Mouse (Mus musculus) cortical plate, adult 2 months (tissue): ENCODE measurements around the gene Sntn.

Experiments used
- CTCF ChIP-seq: fragments of 200-500 bp; IDR thresholded peaks from 2 replicates; pipeline ENCODE4 v1.5.1; 2011; ENCODE audit warnings: mild to moderate bottlenecking, control low read depth, low read length; ENCODE audit not compliant: insufficient read depth; ENCODE audit errors: extremely low read depth
- POLR2A ChIP-seq: fragments of 200-500 bp; IDR thresholded peaks from 2 replicates; pipeline ENCODE4 v1.6.1; 2011; ENCODE audit warnings: mild to moderate bottlenecking, low read length, control low read depth; ENCODE audit not compliant: insufficient read depth; ENCODE audit errors: extremely low read depth

GRCm38 (mm10) chr14:13651039-13651438 is 19.6 kb upstream of the Sntn start:
- TF ChIP-seq POLR2A (no peak), CTCF (no peak)
